Mouse (Mus musculus): ENCODE measurements around the gene Egfem1. TPM values are rescaled to one million over a fixed set of nuclear protein-coding genes. Genes with fewer than 3 reads are reported as not detected.
A peak's percentile ranks its signal among the peaks of the same experiment; 100 is the strongest.

The Egfem1 gene
- polyA plus RNA-seq, 1 experiment, result 12.9 TPM

- no peaks in the 10 kb centered on the region for H3K4me1 ChIP-seq (ENCODE audit: control insufficient read depth, insufficient read depth, low read length)
- TF ChIP-seq POLR2A (IDR thresholded peaks at IDR 0.05; ENCODE audit: extremely low read depth, insufficient read depth, low read length), result no peak
- TF ChIP-seq CTCF (IDR thresholded peaks at IDR 0.05; ENCODE audit: extremely low read depth, insufficient read depth, low read length), result no peak
- 0 out of 2 replicates have a peak overlapping the region, but pooled peaks have one; percentile 41 for H3K27ac ChIP-seq (ENCODE audit: insufficient read depth, low read length)
- peak overlapping the region; percentile 57 for H3K4me3 ChIP-seq (ENCODE audit: insufficient read depth, low read length)
Observed at GRCm38 (mm10) chr3:29081517-29081916, 306 bp upstream of the Egfem1 start.

GRCm38 (mm10) chr3:29082296-29082995 lies 623 bp downstream of the Egfem1 start:
- H3K27ac ChIP-seq (ENCODE audit: insufficient read depth, low read length), result peak overlapping the region; percentile 41; the same call in 1 of the 2 replicates
- TF ChIP-seq CTCF (IDR thresholded peaks at IDR 0.05; ENCODE audit: extremely low read depth, insufficient read depth, low read length) (no peak), POLR2A (IDR thresholded peaks at IDR 0.05; ENCODE audit: extremely low read depth, insufficient read depth, low read length) (no peak)

GRCm38 (mm10) chr3:29082996-29083350 lies 1.1 kb downstream of the Egfem1 start:
- no peak overlapping the region for H3K27ac ChIP-seq (ENCODE audit: insufficient read depth, low read length)

More at GRCm38 (mm10) chr3:29082296-29082995, 623 bp downstream of the Egfem1 start:
- Histone ChIP-seq H3K4me3 (ENCODE audit: insufficient read depth, low read length) (peak overlapping the region; percentile 57), H3K4me1 (ENCODE audit: control insufficient read depth, insufficient read depth, low read length) (no peaks in the 10 kb centered on the region)

GRCm38 (mm10) chr3:29098467-29098866 lies 16.6 kb downstream of the Egfem1 start:
- Histone ChIP-seq H3K4me3 (ENCODE audit: insufficient read depth, low read length) (no peak overlapping the region), H3K4me1 (ENCODE audit: control insufficient read depth, insufficient read depth, low read length) (no peaks in the 10 kb centered on the region), H3K27ac (ENCODE audit: insufficient read depth, low read length) (no peak overlapping the region)
- TF ChIP-seq CTCF (IDR thresholded peaks at IDR 0.05; ENCODE audit: extremely low read depth, insufficient read depth, low read length), result no peak
- no peak for TF ChIP-seq POLR2A (IDR thresholded peaks at IDR 0.05; ENCODE audit: extremely low read depth, insufficient read depth, low read length)

More at GRCm38 (mm10) chr3:29082996-29083350, 1.1 kb downstream of the Egfem1 start:
- Histone ChIP-seq H3K4me3 (ENCODE audit: insufficient read depth, low read length) (peak overlapping the region; percentile 57), H3K4me1 (ENCODE audit: control insufficient read depth, insufficient read depth, low read length) (no peaks in the 10 kb centered on the region)
- TF ChIP-seq CTCF (IDR thresholded peaks at IDR 0.05; ENCODE audit: extremely low read depth, insufficient read depth, low read length), result no peak
- TF ChIP-seq POLR2A (IDR thresholded peaks at IDR 0.05; ENCODE audit: extremely low read depth, insufficient read depth, low read length), result no peak

- TF ChIP-seq POLR2A (IDR thresholded peaks at IDR 0.05; ENCODE audit: extremely low read depth, insufficient read depth, low read length), result no peak
- no peak for TF ChIP-seq CTCF (IDR thresholded peaks at IDR 0.05; ENCODE audit: extremely low read depth, insufficient read depth, low read length)
- H3K4me3 ChIP-seq (ENCODE audit: insufficient read depth, low read length), result no peak overlapping the region
- no peaks in the 10 kb centered on the region for H3K4me1 ChIP-seq (ENCODE audit: control insufficient read depth, insufficient read depth, low read length)
- no peak overlapping the region for H3K27ac ChIP-seq (ENCODE audit: insufficient read depth, low read length)
Observed at GRCm38 (mm10) chr3:29106016-29106723, 24.3 kb downstream of the Egfem1 start.

GRCm38 (mm10) chr3:29107134-29107533 lies 25.3 kb downstream of the Egfem1 start:
- Histone ChIP-seq H3K4me1 (ENCODE audit: control insufficient read depth, insufficient read depth, low read length) (no peaks in the 10 kb centered on the region), H3K4me3 (ENCODE audit: insufficient read depth, low read length) (no peak overlapping the region), H3K27ac (ENCODE audit: insufficient read depth, low read length) (no peak overlapping the region)
- TF ChIP-seq CTCF (IDR thresholded peaks at IDR 0.05; ENCODE audit: extremely low read depth, insufficient read depth, low read length), result no peak
- TF ChIP-seq POLR2A (IDR thresholded peaks at IDR 0.05; ENCODE audit: extremely low read depth, insufficient read depth, low read length), result no peak

- Histone ChIP-seq H3K27ac (ENCODE audit: insufficient read depth, low read length) (no peak overlapping the region), H3K4me3 (ENCODE audit: insufficient read depth, low read length) (no peak overlapping the region), H3K4me1 (ENCODE audit: control insufficient read depth, insufficient read depth, low read length) (no peaks in the 10 kb centered on the region)
- TF ChIP-seq CTCF (IDR thresholded peaks at IDR 0.05; ENCODE audit: extremely low read depth, insufficient read depth, low read length), result no peak
- TF ChIP-seq POLR2A (IDR thresholded peaks at IDR 0.05; ENCODE audit: extremely low read depth, insufficient read depth, low read length), result no peak
Observed at GRCm38 (mm10) chr3:29110321-29110720, 28.5 kb downstream of the Egfem1 start.

- peaks cover 2% of the 10 kb centered on the region; the same call in 1 of the 2 replicates for H3K4me1 ChIP-seq (ENCODE audit: control insufficient read depth, insufficient read depth, low read length)
- H3K4me3 ChIP-seq (ENCODE audit: insufficient read depth, low read length), result no peak overlapping the region
- H3K27ac ChIP-seq (ENCODE audit: insufficient read depth, low read length), result no peak overlapping the region
- no peak for TF ChIP-seq POLR2A (IDR thresholded peaks at IDR 0.05; ENCODE audit: extremely low read depth, insufficient read depth, low read length)
Observed at GRCm38 (mm10) chr3:29114517-29114916, 32.7 kb downstream of the Egfem1 start.

- no peak overlapping the region for H3K4me3 ChIP-seq (ENCODE audit: insufficient read depth, low read length)
- no peak overlapping the region for H3K27ac ChIP-seq (ENCODE audit: insufficient read depth, low read length)
- no peak for TF ChIP-seq POLR2A (IDR thresholded peaks at IDR 0.05; ENCODE audit: extremely low read depth, insufficient read depth, low read length)
- TF ChIP-seq CTCF (IDR thresholded peaks at IDR 0.05; ENCODE audit: extremely low read depth, insufficient read depth, low read length), result no peak
- H3K4me1 ChIP-seq (ENCODE audit: control insufficient read depth, insufficient read depth, low read length), result peaks cover 2% of the 10 kb centered on the region; the same call in 1 of the 2 replicates
Observed at GRCm38 (mm10) chr3:29117379-29117778, 35.6 kb downstream of the Egfem1 start.

GRCm38 (mm10) chr3:29122556-29122955 lies 40.7 kb downstream of the Egfem1 start:
- H3K27ac ChIP-seq (ENCODE audit: insufficient read depth, low read length), result no peak overlapping the region
- no peak for TF ChIP-seq POLR2A (IDR thresholded peaks at IDR 0.05; ENCODE audit: extremely low read depth, insufficient read depth, low read length)
- TF ChIP-seq CTCF (IDR thresholded peaks at IDR 0.05; ENCODE audit: extremely low read depth, insufficient read depth, low read length), result no peak
- no peak overlapping the region for H3K4me3 ChIP-seq (ENCODE audit: insufficient read depth, low read length)
- H3K4me1 ChIP-seq (ENCODE audit: control insufficient read depth, insufficient read depth, low read length), result peaks cover 2% of the 10 kb centered on the region; the same call in 1 of the 2 replicates

Measured in cortical plate, adult 2 months (tissue).